Mouse (Mus musculus) CH12.LX (cell line): ENCODE results near the gene Arhgap33. TPM values are rescaled to one million over a fixed set of nuclear protein-coding genes. Genes with fewer than 3 reads are reported as not detected.

Experiments
- DNase-seq: peaks from one replicate; pipeline ENCODE4 v3.0.0-alpha.2; 2013; ENCODE audit errors: extremely low read depth
- H3K27ac ChIP-seq: 2 replicates; pipeline ENCODE4 v1.5.1; 2012; ENCODE audit warnings: low read depth, mild to moderate bottlenecking, control low read depth, moderate library complexity; ENCODE audit not compliant: insufficient read depth
- H3K27me3 ChIP-seq: replicated peaks from 2 replicates; pipeline ENCODE3; 2012; ENCODE audit warnings: inconsistent platforms
- H3K36me3 ChIP-seq, 2 experiments: replicated peaks in 1 of 2; 2 replicates each; pipeline versions ENCODE3 to v1.6.1; 2012; ENCODE audit warnings: inconsistent platforms in 1 of 2, low read length in 1 of 2, mild to moderate bottlenecking in 1 of 2, mixed read lengths in 1 of 2, moderate library complexity in 1 of 2; ENCODE audit not compliant: control insufficient read depth in 1 of 2, insufficient read depth in 1 of 2
- H3K4me1 ChIP-seq, 2 experiments: 2 replicates each; pipeline ENCODE4 v1.6.1; 2012; ENCODE audit warnings: inconsistent platforms in 1 of 2, moderate library complexity in 1 of 2; ENCODE audit not compliant: insufficient read depth in 2 of 2, control insufficient read depth in 1 of 2
- H3K4me2 ChIP-seq: 2 replicates; pipeline ENCODE4 v1.6.1; 2012; ENCODE audit warnings: low read depth, mild to moderate bottlenecking, control low read depth; ENCODE audit not compliant: poor library complexity, insufficient read depth, severe bottlenecking
- H3K4me3 ChIP-seq, 3 experiments: fragments of 150-350 bp in 1 of 3; sonication (generic) in 1 of 3; replicated peaks in 1 of 3; 2 replicates each; pipeline versions ENCODE3 to v1.5.1; 2011 to 2012; ENCODE audit warnings: low read depth in 2 of 3, low read length in 2 of 3, mild to moderate bottlenecking in 2 of 3, moderate library complexity in 2 of 3, control low read depth in 1 of 3, improper control_type of control experiment in 1 of 3, inconsistent platforms in 1 of 3, mixed read lengths in 1 of 3; ENCODE audit not compliant: poor library complexity in 1 of 3
- H3K79me2 ChIP-seq: replicated peaks from 2 replicates; pipeline ENCODE4 v1.6.1; 2012; ENCODE audit warnings: mild to moderate bottlenecking, moderate library complexity; ENCODE audit not compliant: control insufficient read depth, poor library complexity, insufficient read depth, severe bottlenecking; ENCODE audit errors: extremely low read depth
- H3K9ac ChIP-seq: 2 replicates; pipeline ENCODE4 v1.6.1; 2012; ENCODE audit warnings: low read depth, mild to moderate bottlenecking, control low read depth, moderate library complexity; ENCODE audit not compliant: insufficient read depth
- H3K9me3 ChIP-seq: replicated peaks from 2 replicates; pipeline ENCODE3; 2012; ENCODE audit warnings: low read length, inconsistent platforms, mixed read lengths
- BHLHE40 ChIP-seq: IDR thresholded peaks from 2 replicates; pipeline ENCODE4 v1.6.1; 2011; ENCODE audit warnings: mild to moderate bottlenecking, low read depth, low read length, improper control_type of control experiment
- CHD1 ChIP-seq: IDR thresholded peaks from 2 replicates; pipeline ENCODE4 v1.6.1; 2012; ENCODE audit warnings: low read depth, low read length, improper control_type of control experiment, inconsistent platforms
- CHD2 ChIP-seq: IDR thresholded peaks from 2 replicates; pipeline ENCODE4 v1.6.1; 2011; ENCODE audit warnings: low read length, improper control_type of control experiment
- CTCF ChIP-seq, 2 experiments: IDR thresholded peaks in 1 of 2; conservative IDR thresholded peaks in 1 of 2; 2 replicates each; pipeline ENCODE4 v1.5.1; 2011 to 2012; ENCODE audit warnings: low read depth in 2 of 2, low read length in 2 of 2, improper control_type of control experiment in 1 of 2, inconsistent platforms in 1 of 2, mild to moderate bottlenecking in 1 of 2, moderate library complexity in 1 of 2
- EP300 ChIP-seq: IDR thresholded peaks from 2 replicates; pipeline ENCODE4 v1.6.1; 2011; ENCODE audit warnings: low read length, improper control_type of control experiment
- MXI1 ChIP-seq: IDR thresholded peaks from 2 replicates; pipeline ENCODE4 v1.6.1; 2011; ENCODE audit warnings: mild to moderate bottlenecking, low read depth, low read length, improper control_type of control experiment
- MYC ChIP-seq: IDR thresholded peaks from 2 replicates; pipeline ENCODE4 v1.6.1; 2011; ENCODE audit warnings: low read depth, mild to moderate bottlenecking, improper control_type of control experiment, low read length
- NRF1 ChIP-seq: IDR thresholded peaks from 2 replicates; pipeline ENCODE4 v1.6.1; 2014; ENCODE audit warnings: low read depth, mild to moderate bottlenecking, inconsistent platforms, low read length, improper control_type of control experiment, moderate library complexity
- PAX5 ChIP-seq: IDR thresholded peaks from 2 replicates; pipeline ENCODE4 v1.6.1; 2012; ENCODE audit warnings: low read length, inconsistent platforms, mixed read lengths
- POLR2AphosphoS2 ChIP-seq: IDR thresholded peaks from 2 replicates; pipeline ENCODE4 v1.6.1; 2011; ENCODE audit warnings: low read depth, low read length, improper control_type of control experiment
- RAD21 ChIP-seq: IDR thresholded peaks from 2 replicates; pipeline ENCODE4 v1.6.1; 2011; ENCODE audit warnings: low read depth, mild to moderate bottlenecking, low read length, improper control_type of control experiment, moderate library complexity
- RCOR1 ChIP-seq: conservative IDR thresholded peaks from 2 replicates; pipeline ENCODE4 v1.6.1; 2012; ENCODE audit warnings: low read depth, mild to moderate bottlenecking, inconsistent platforms, low read length, improper control_type of control experiment
- TBP ChIP-seq: conservative IDR thresholded peaks from 2 replicates; pipeline ENCODE4 v1.6.1; 2011; ENCODE audit warnings: low read depth, low read length, improper control_type of control experiment
- TCF12 ChIP-seq: IDR thresholded peaks from 2 replicates; pipeline ENCODE4 v1.6.1; 2014; ENCODE audit warnings: low read depth, mild to moderate bottlenecking, inconsistent platforms, low read length, improper control_type of control experiment
- ZKSCAN1 ChIP-seq: IDR thresholded peaks from 2 replicates; pipeline ENCODE4 v1.6.1; 2012; ENCODE audit warnings: low read depth, inconsistent platforms, low read length, improper control_type of control experiment, borderline replicate concordance
- ZNF384 ChIP-seq: IDR thresholded peaks from 2 replicates; pipeline ENCODE4 v1.6.1; 2012; ENCODE audit warnings: low read depth, low read length, improper control_type of control experiment, inconsistent platforms
- dilution Hi-C: fragments of 300-500 bp; cut with MboI; formaldehyde crosslinking; loops from 2 replicates; pipeline ENCODE4 v1.14.3; 2020; ENCODE audit warnings: low sequenced_read_pairs; ENCODE audit not compliant: extremely low pct_unique_long_range_greater_than_20kb, extremely low pct_ligation_motif_present
- in situ Hi-C: fragments of 300-500 bp; cut with MboI; formaldehyde crosslinking; loops from 3 replicates; pipeline ENCODE4 v1.14.3; 2019; ENCODE audit warnings: low sequenced_read_pairs, low pct_ligation_motif_present, low pct_unique_long_range_greater_than_20kb, mixed read lengths
- polyA plus RNA-seq: library from polyadenylated mRNA; unstranded; fragments of >175 nt; gene quantifications from 2 replicates; pipeline ENCODE4 v1.2.1, GENCODE M21; 2012; ENCODE audit warnings: low read depth; ENCODE audit not compliant: insufficient read length
- total RNA-seq, 2 experiments: library from RNA; depleted of rRNA; stranded (reverse); fragments of 300-350 nt in 1 of 2; fragments of >200 nt in 1 of 2; gene quantifications; 2 replicates each; pipeline ENCODE4 v1.2.3; 2012 to 2014

The Arhgap33 gene
- total and polyA plus RNA-seq, 3 experiments = 0.44 to 9.2 (median 2.8) TPM

- no peak for DNase-seq
- peaks cover 2 to 32% of the 10 kb centered on the region in 2 experiments for H3K36me3 ChIP-seq
Observed at GRCm38 (mm10) chr7:30520856-30521255, 14.0 kb downstream of the Arhgap33 start.

DNA sequence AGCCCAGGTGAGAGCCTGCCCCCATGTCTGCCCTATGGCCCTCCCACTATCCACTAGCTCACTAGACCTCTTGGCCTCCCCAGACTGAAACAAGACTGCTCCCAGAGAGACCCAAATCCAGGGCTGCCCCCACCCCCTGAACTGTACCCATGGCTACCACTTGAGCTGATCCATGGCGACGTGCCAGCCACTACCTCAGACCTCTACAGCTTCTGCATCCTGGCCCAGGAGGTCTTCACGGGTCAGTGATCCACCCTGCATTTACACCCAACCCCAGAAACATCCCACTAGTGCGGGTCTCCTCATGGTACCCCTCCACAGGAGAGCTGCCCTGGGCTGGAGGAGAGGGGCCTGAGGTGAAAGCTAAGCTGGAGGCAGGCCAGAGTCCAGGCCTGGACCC, 14.5 kb downstream of the Arhgap33 start:
- H3K27me3 ChIP-seq = peaks cover 5% of the 10 kb centered on the region
- no peaks in the 10 kb centered on the region for H3K79me2 ChIP-seq
- H3K4me3 ChIP-seq = no peak overlapping the region
- dilution Hi-C loops = no loop called here
- in situ Hi-C loops = no loop called here
- peaks cover 10 to 18% of the 10 kb centered on the region in 2 experiments for H3K4me1 ChIP-seq
- no peak overlapping the region for H3K27ac ChIP-seq
- no peak overlapping the region for H3K4me2 ChIP-seq
- TF ChIP-seq MYC (no peak), RAD21 (no peak), NRF1 (no peak), BHLHE40 (no peak), PAX5 (no peak)
- TF ChIP-seq, all 38 proteins: peak for 0
- DNase-seq = no peak
- peaks cover 0 to 27% of the 10 kb centered on the region in 2 experiments for H3K36me3 ChIP-seq
- no peaks in the 10 kb centered on the region for H3K9me3 ChIP-seq
- H3K9ac ChIP-seq = no peak overlapping the region

More at GRCm38 (mm10) chr7:30520856-30521255, 14.0 kb downstream of the Arhgap33 start:
- dilution Hi-C loops = no loop called here
- H3K9me3 ChIP-seq = no peaks in the 10 kb centered on the region
- TF ChIP-seq CHD2 (no peak), TBP (no peak), POLR2AphosphoS2 (no peak), BHLHE40 (no peak), CHD1 (no peak), RCOR1 (no peak), EP300 (no peak), ZKSCAN1 (no peak)
- peaks cover 10 to 18% of the 10 kb centered on the region in 2 experiments for H3K4me1 ChIP-seq
- no peak overlapping the region for H3K9ac ChIP-seq
- H3K4me3 ChIP-seq = no peak overlapping the region
- H3K79me2 ChIP-seq = no peaks in the 10 kb centered on the region
- in situ Hi-C loops = no loop called here
- H3K27ac ChIP-seq = no peak overlapping the region
- no peak overlapping the region for H3K4me2 ChIP-seq
- peaks cover 1% of the 10 kb centered on the region for H3K27me3 ChIP-seq

DNA sequence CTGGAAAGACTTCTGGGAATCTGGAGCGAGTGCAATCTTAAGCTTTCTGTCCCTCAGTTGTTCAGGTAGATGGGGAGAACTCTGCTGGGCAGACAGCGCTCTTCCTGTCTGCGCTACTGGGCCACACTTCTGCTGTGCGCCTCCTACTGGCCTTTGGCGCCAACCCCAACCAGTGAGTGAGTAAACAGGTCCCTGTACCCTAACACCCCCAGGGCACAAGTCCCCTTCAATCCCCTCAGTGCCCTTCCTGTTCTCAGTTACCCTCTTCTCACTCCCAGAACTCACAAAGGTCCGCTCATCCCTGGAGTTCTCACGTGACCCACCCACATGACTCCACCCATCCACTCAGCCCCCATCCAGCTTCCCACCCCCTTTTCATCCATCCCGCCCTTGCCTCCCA, 16.5 kb downstream of the Arhgap33 start:
- Histone ChIP-seq H3K9me3 (no peaks in the 10 kb centered on the region), H3K4me3 (no peak overlapping the region), H3K4me2 (no peak overlapping the region), H3K4me1 (peaks cover 0 to 3% of the 10 kb centered on the region in 2 experiments; a peak in 1 of 4 replicates), H3K27me3 (peaks cover 16% of the 10 kb centered on the region), H3K9ac (no peak overlapping the region), H3K36me3 (peaks cover 0 to 8% of the 10 kb centered on the region in 2 experiments), H3K79me2 (no peaks in the 10 kb centered on the region), H3K27ac (no peak overlapping the region)
- TF ChIP-seq CTCF (conservative IDR thresholded peaks at IDR 0.05 in 1 of 2, IDR thresholded peaks at IDR 0.05 in 1 of 2; ENCODE audit: low read depth in 2 of 2, low read length in 2 of 2) (peak in 1 of 2 experiments; percentile 42; a peak in 2 of 4 replicates), BHLHE40 (no peak), TCF12 (no peak), MXI1 (no peak), ZNF384 (no peak)
- in situ Hi-C loops = no loop called here
- dilution Hi-C loops = no loop called here
- no peak for DNase-seq
